Mouse (Mus musculus) megakaryocyte, embryonic 14.5 days (primary cell): ENCODE measurements around the gene Tnfsf12. TPM values are rescaled to one million over a fixed set of nuclear protein-coding genes. Genes with fewer than 3 reads are reported as not detected.

Experiments
- H3K27me3 ChIP-seq: replicated peaks from 2 replicates; pipeline ENCODE3; 2012; ENCODE audit warnings: inconsistent platforms
- H3K36me3 ChIP-seq: replicated peaks from 2 replicates; pipeline ENCODE3; 2012; ENCODE audit warnings: low read length, inconsistent platforms, mixed read lengths
- H3K4me1 ChIP-seq: 2 replicates; pipeline ENCODE4 v1.6.1; 2012; ENCODE audit warnings: inconsistent platforms
- H3K4me3 ChIP-seq: replicated peaks from 2 replicates; pipeline ENCODE3; 2012; ENCODE audit warnings: moderate library complexity, mild to moderate bottlenecking, inconsistent platforms
- H3K9me3 ChIP-seq: 2 replicates; pipeline ENCODE4 v1.6.1; 2012; ENCODE audit warnings: inconsistent platforms
- FLI1 ChIP-seq: IDR thresholded peaks from 2 replicates; pipeline ENCODE4 v1.6.1; 2012; ENCODE audit warnings: low read length, inconsistent platforms, mixed read lengths
- GATA1 ChIP-seq: IDR thresholded peaks from 3 replicates; pipeline ENCODE4 v1.6.1; 2012; ENCODE audit warnings: mixed read lengths, low read length, inconsistent platforms, borderline replicate concordance
- polyA plus RNA-seq: library from polyadenylated mRNA; stranded (reverse); fragments of >175 nt; gene quantifications from 2 replicates; pipeline ENCODE4 v1.2.3, GENCODE M21; 2012; ENCODE audit warnings: low replicate concordance; ENCODE audit not compliant: insufficient read depth

Tnfsf12 gene
- polyA plus RNA-seq, 1 experiment = 13.1 TPM

GRCm38 (mm10) chr11:69692196-69692811 is 3.3 kb downstream of the Tnfsf12 start:
- H3K36me3 ChIP-seq = no peaks in the 10 kb centered on the region
- no peaks in the 10 kb centered on the region for H3K9me3 ChIP-seq
- peak overlapping the region; percentile 74 for H3K4me3 ChIP-seq
- H3K27me3 ChIP-seq = peaks cover 6% of the 10 kb centered on the region
- H3K4me1 ChIP-seq = peaks cover 65% of the 10 kb centered on the region
- TF ChIP-seq GATA1 = no peak
- TF ChIP-seq FLI1 = no peak

GRCm38 (mm10) chr11:69689891-69690290 is 5.8 kb downstream of the Tnfsf12 start:
- TF ChIP-seq FLI1 = no peak
- TF ChIP-seq GATA1 = no peak
- H3K9me3 ChIP-seq = no peaks in the 10 kb centered on the region
- H3K4me1 ChIP-seq = peaks cover 72% of the 10 kb centered on the region
- H3K27me3 ChIP-seq = peaks cover 7% of the 10 kb centered on the region
- H3K36me3 ChIP-seq = no peaks in the 10 kb centered on the region
- no peak overlapping the region for H3K4me3 ChIP-seq

GRCm38 (mm10) chr11:69687061-69687460 is 8.6 kb downstream of the Tnfsf12 start:
- no peak for TF ChIP-seq FLI1
- TF ChIP-seq GATA1 = no peak
- H3K36me3 ChIP-seq = no peaks in the 10 kb centered on the region
- H3K27me3 ChIP-seq = peaks cover 15% of the 10 kb centered on the region

GRCm38 (mm10) chr11:69686377-69686776 is 9.3 kb downstream of the Tnfsf12 start:
- Histone ChIP-seq H3K4me3 (no peak overlapping the region), H3K36me3 (no peaks in the 10 kb centered on the region)

More at GRCm38 (mm10) chr11:69687061-69687460, 8.6 kb downstream of the Tnfsf12 start:
- Histone ChIP-seq H3K4me1 (peaks cover 73% of the 10 kb centered on the region), H3K4me3 (no peak overlapping the region), H3K9me3 (no peaks in the 10 kb centered on the region)

GRCm38 (mm10) chr11:69685526-69686148 is 10.0 kb downstream of the Tnfsf12 start, which contains the start of gene Tnfsf13:
Gene Tnfsf13, minus strand, starts transcription at chr11:69685784.
- peaks cover 15% of the 10 kb centered on the region for H3K27me3 ChIP-seq
- TF ChIP-seq GATA1 = no peak
- no peak within 1 kb of the TSS for H3K4me3 ChIP-seq
- H3K36me3 ChIP-seq = no peaks in the 10 kb centered on the region
- no peaks in the 10 kb centered on the region for H3K9me3 ChIP-seq
- H3K4me1 ChIP-seq = peaks cover 64% of the 10 kb centered on the region

More at GRCm38 (mm10) chr11:69686377-69686776, 9.3 kb downstream of the Tnfsf12 start:
- TF ChIP-seq GATA1 (no peak), FLI1 (no peak)
- peaks cover 15% of the 10 kb centered on the region for H3K27me3 ChIP-seq
- peaks cover 66% of the 10 kb centered on the region for H3K4me1 ChIP-seq
- no peaks in the 10 kb centered on the region for H3K9me3 ChIP-seq

GRCm38 (mm10) chr11:69684936-69685335 is 10.7 kb downstream of the Tnfsf12 start:
- Histone ChIP-seq H3K4me1 (peaks cover 65% of the 10 kb centered on the region), H3K9me3 (no peaks in the 10 kb centered on the region), H3K4me3 (no peak overlapping the region), H3K27me3 (peaks cover 15% of the 10 kb centered on the region), H3K36me3 (peaks cover 6% of the 10 kb centered on the region)
- no peak for TF ChIP-seq FLI1
- TF ChIP-seq GATA1 = no peak

- Histone ChIP-seq H3K4me3 (peak overlapping the region; percentile 3), H3K4me1 (peaks cover 64% of the 10 kb centered on the region), H3K9me3 (no peaks in the 10 kb centered on the region), H3K27me3 (peaks cover 15% of the 10 kb centered on the region), H3K36me3 (peaks cover 12% of the 10 kb centered on the region)
- TF ChIP-seq FLI1 = no peak
- no peak for TF ChIP-seq GATA1
Observed at GRCm38 (mm10) chr11:69684128-69684745, 11.4 kb downstream of the Tnfsf12 start.

GRCm38 (mm10) chr11:69683576-69683975 is 12.1 kb downstream of the Tnfsf12 start:
- Histone ChIP-seq H3K4me1 (peaks cover 61% of the 10 kb centered on the region), H3K36me3 (peaks cover 17% of the 10 kb centered on the region), H3K27me3 (peaks cover 15% of the 10 kb centered on the region), H3K4me3 (no peak overlapping the region), H3K9me3 (no peaks in the 10 kb centered on the region)
- TF ChIP-seq FLI1 (no peak), GATA1 (no peak)

- H3K4me3 ChIP-seq = peak overlapping the region; percentile 95
- peaks cover 15% of the 10 kb centered on the region for H3K27me3 ChIP-seq
- peaks cover 62% of the 10 kb centered on the region for H3K4me1 ChIP-seq
- no peak for TF ChIP-seq GATA1
- TF ChIP-seq FLI1 = no peak
- no peaks in the 10 kb centered on the region for H3K9me3 ChIP-seq
- peaks cover 23% of the 10 kb centered on the region for H3K36me3 ChIP-seq
Observed at GRCm38 (mm10) chr11:69682840-69683533, 12.7 kb downstream of the Tnfsf12 start.
